Mouse (Mus musculus) midbrain, embryonic 14.5 days (tissue): ENCODE data around the gene Clcn5. TPM values are rescaled to one million over a fixed set of nuclear protein-coding genes. Genes with fewer than 3 reads are reported as not detected.

Source experiments
- microRNA counts: library from miRNA; unstranded; fragments of <30 nt; microRNA quantifications from one replicate; lab custom pipeline; 2016
- microRNA-seq: library from miRNA; unstranded; fragments of <30 nt; microRNA quantifications from one replicate; pipeline ENCODE4, GENCODE M21; 2016
- polyA plus RNA-seq: library from polyadenylated mRNA; unstranded; fragments of >200 nt; fragmentation: Nextera tagmentation; extraction: Ambion mirVana; gene quantifications from 2 replicates; pipeline ENCODE4 v1.2.1, GENCODE M21; 2014

Gene Clcn5
- polyA plus RNA-seq, 1 experiment from 2014 or later = 12.2 TPM

MicroRNAs within 50 kb of the gene (microRNA counts, 519-probe panel; counts per million panel counts)
- not detected for microRNA mmu-miR-188-3p (lab: Ali Mortazavi, UCI)
- 5,447 counts per million, percentile 61 among the panel's probes with 10 or more counts for microRNA mmu-miR-188-5p (lab: Ali Mortazavi, UCI)
- microRNA mmu-miR-362-3p (lab: Ali Mortazavi, UCI) = 3,857 counts per million, percentile 23 among the panel's probes with 10 or more counts
- microRNA mmu-miR-362-5p (lab: Ali Mortazavi, UCI) = not detected
- 5,683 counts per million, percentile 69 among the panel's probes with 10 or more counts for microRNA mmu-miR-500 (lab: Ali Mortazavi, UCI)
- not detected for microRNA mmu-miR-501-3p (lab: Ali Mortazavi, UCI)
- not detected for microRNA mmu-miR-501-5p (lab: Ali Mortazavi, UCI)
- microRNA mmu-miR-532-3p (lab: Ali Mortazavi, UCI) = 4,184 counts per million, percentile 29 among the panel's probes with 10 or more counts
- 4,443 counts per million, percentile 34 among the panel's probes with 10 or more counts for microRNA mmu-miR-532-5p (lab: Ali Mortazavi, UCI)

Small RNA genes within 50 kb of the gene (microRNA-seq; reads per million reads assigned to microRNA genes)
- 1,464 reads per million, percentile 84 among the genes with 10 or more reads in this experiment for gene Mir188
- 131 reads per million, percentile 59 among the genes with 10 or more reads in this experiment for gene Mir362
- 194 reads per million, percentile 62 among the genes with 10 or more reads in this experiment for gene Mir500
- gene Mir501 = 576 reads per million, percentile 75 among the genes with 10 or more reads in this experiment
- gene Mir532 = 1,055 reads per million, percentile 82 among the genes with 10 or more reads in this experiment

Other genes with a start within 250 kb of the Clcn5 start
- gene Usp27x, start 56.5 kb upstream of the Clcn5 start, polyA plus RNA-seq = 0.86 and 1.3 TPM in 2 replicates